Mouse (Mus musculus) limb, embryonic 14.5 days (tissue): ENCODE measurements around the gene Tas1r2. TPM values are rescaled to one million over a fixed set of nuclear protein-coding genes. Genes with fewer than 3 reads are reported as not detected.

Experiments used
- ATAC-seq: fragments of 200-750 bp; cut with Nextera tagmentation; 2 replicates; pipeline ENCODE4 v1.8.0; 2017; ENCODE audit warnings: low read depth, moderate number of reproducible peaks, moderate TSS enrichment; ENCODE audit not compliant: low FRiP score
- DNase-seq: peaks from one replicate; pipeline ENCODE4 v3.0.0-alpha.2; 2015; ENCODE audit warnings: low spot score
- H3K27ac ChIP-seq: fragments of 300-500 bp; sonication (generic); replicated peaks from 2 replicates; pipeline ENCODE4 v1.5.1; 2014; ENCODE audit warnings: low read depth, mild to moderate bottlenecking, low read length, moderate library complexity, mixed read lengths
- H3K27me3 ChIP-seq: fragments of 300-500 bp; sonication (generic); 2 replicates; pipeline ENCODE4 v1.6.1; 2014; ENCODE audit warnings: low read length, mixed read lengths; ENCODE audit not compliant: control insufficient read depth, insufficient read depth
- H3K36me3 ChIP-seq: fragments of 300-500 bp; sonication (generic); 2 replicates; pipeline ENCODE4 v1.6.1; 2014; ENCODE audit warnings: mild to moderate bottlenecking, low read length, moderate library complexity, mixed read lengths; ENCODE audit not compliant: control insufficient read depth, insufficient read depth
- H3K4me1 ChIP-seq: fragments of 300-500 bp; sonication (generic); 2 replicates; pipeline ENCODE4 v1.6.1; 2014; ENCODE audit warnings: antibody characterized with exemption, low read length, mixed read lengths; ENCODE audit not compliant: control insufficient read depth, insufficient read depth
- H3K4me2 ChIP-seq: fragments of 300-500 bp; sonication (generic); replicated peaks from 2 replicates; pipeline ENCODE4 v1.6.1; 2014; ENCODE audit warnings: low read depth, mild to moderate bottlenecking, low read length, moderate library complexity; ENCODE audit not compliant: severe bottlenecking
- H3K4me3 ChIP-seq: fragments of 300-500 bp; sonication (generic); replicated peaks from 2 replicates; pipeline ENCODE4 v1.5.1; 2014; ENCODE audit warnings: low read length
- H3K9ac ChIP-seq: fragments of 300-500 bp; sonication (generic); 2 replicates; pipeline ENCODE4 v1.6.1; 2014; ENCODE audit warnings: mild to moderate bottlenecking, low read depth, low read length, moderate library complexity; ENCODE audit not compliant: severe bottlenecking
- H3K9me3 ChIP-seq: fragments of 300-500 bp; sonication (generic); 2 replicates; pipeline ENCODE4 v1.6.1; 2016; ENCODE audit warnings: low read length; ENCODE audit not compliant: control insufficient read depth
- POLR2A ChIP-seq: fragments of 200-500 bp; IDR thresholded peaks from 2 replicates; pipeline ENCODE4 v1.8.0; 2012; ENCODE audit warnings: inconsistent platforms, mild to moderate bottlenecking, moderate library complexity, borderline replicate concordance; ENCODE audit not compliant: insufficient read depth, insufficient read length; ENCODE audit errors: extremely low read depth
- WGBS: fragments of 180-500 bp; shearing (Covaris S2); extraction: QIAGEN DNeasy Blood & Tissue Kit; methylation state at CpG from one replicate; pipeline ENCODE4 v1.1.7; 2014; 5-methylcytosine and 5-hydroxymethylcytosine counted together
- polyA plus RNA-seq, 2 experiments: library from polyadenylated mRNA; depleted of rRNA in 1 of 2; stranded (reverse) in 1 of 2; unstranded in 1 of 2; fragments of >200 nt; fragmentation: Nextera tagmentation in 1 of 2; extraction: Ambion mirVana in 1 of 2; gene quantifications; 2 replicates each; pipeline versions ENCODE4 v1.2.1 to v1.2.3; 2012 to 2014

Gene Tas1r2
- polyA plus RNA-seq, 2 experiments, result 0.04 TPM; not detected in 1

GRCm38 (mm10) chr4:139667632-139668031, 14.3 kb downstream of the Tas1r2 start:
- H3K9me3 ChIP-seq, result no peaks in the 10 kb centered on the region
- WGBS, result 73% methylated on average over 6 of the region's 6 CpGs
- no peaks in the 10 kb centered on the region for H3K36me3 ChIP-seq
- no peak overlapping the region for H3K27ac ChIP-seq
- DNase-seq, result no peak
- ATAC-seq, result no peak
- no peaks in the 10 kb centered on the region for H3K27me3 ChIP-seq
- H3K4me2 ChIP-seq, result no peak overlapping the region
- no peak overlapping the region for H3K4me3 ChIP-seq
- no peak for TF ChIP-seq POLR2A
- no peaks in the 10 kb centered on the region for H3K4me1 ChIP-seq
- no peak overlapping the region for H3K9ac ChIP-seq

GRCm38 (mm10) chr4:139669847-139670246, 16.5 kb downstream of the Tas1r2 start:
- H3K36me3 ChIP-seq, result no peaks in the 10 kb centered on the region
- DNase-seq (peak; percentile 66), ATAC-seq (no peak)
- TF ChIP-seq POLR2A, result no peak
- no peaks in the 10 kb centered on the region for H3K9me3 ChIP-seq
- H3K27ac ChIP-seq, result no peak overlapping the region
- WGBS, result 16% methylated on average over 6 of the region's 6 CpGs
- no peak overlapping the region for H3K4me2 ChIP-seq
- H3K4me1 ChIP-seq, result no peaks in the 10 kb centered on the region
- no peak overlapping the region for H3K9ac ChIP-seq
- H3K4me3 ChIP-seq, result no peak overlapping the region
- no peaks in the 10 kb centered on the region for H3K27me3 ChIP-seq

GRCm38 (mm10) chr4:139675696-139676095, 22.4 kb downstream of the Tas1r2 start:
- H3K4me1 ChIP-seq, result no peaks in the 10 kb centered on the region
- no peak for ATAC-seq
- 25% methylated on average over 9 of the region's 9 CpGs for WGBS

DNA sequence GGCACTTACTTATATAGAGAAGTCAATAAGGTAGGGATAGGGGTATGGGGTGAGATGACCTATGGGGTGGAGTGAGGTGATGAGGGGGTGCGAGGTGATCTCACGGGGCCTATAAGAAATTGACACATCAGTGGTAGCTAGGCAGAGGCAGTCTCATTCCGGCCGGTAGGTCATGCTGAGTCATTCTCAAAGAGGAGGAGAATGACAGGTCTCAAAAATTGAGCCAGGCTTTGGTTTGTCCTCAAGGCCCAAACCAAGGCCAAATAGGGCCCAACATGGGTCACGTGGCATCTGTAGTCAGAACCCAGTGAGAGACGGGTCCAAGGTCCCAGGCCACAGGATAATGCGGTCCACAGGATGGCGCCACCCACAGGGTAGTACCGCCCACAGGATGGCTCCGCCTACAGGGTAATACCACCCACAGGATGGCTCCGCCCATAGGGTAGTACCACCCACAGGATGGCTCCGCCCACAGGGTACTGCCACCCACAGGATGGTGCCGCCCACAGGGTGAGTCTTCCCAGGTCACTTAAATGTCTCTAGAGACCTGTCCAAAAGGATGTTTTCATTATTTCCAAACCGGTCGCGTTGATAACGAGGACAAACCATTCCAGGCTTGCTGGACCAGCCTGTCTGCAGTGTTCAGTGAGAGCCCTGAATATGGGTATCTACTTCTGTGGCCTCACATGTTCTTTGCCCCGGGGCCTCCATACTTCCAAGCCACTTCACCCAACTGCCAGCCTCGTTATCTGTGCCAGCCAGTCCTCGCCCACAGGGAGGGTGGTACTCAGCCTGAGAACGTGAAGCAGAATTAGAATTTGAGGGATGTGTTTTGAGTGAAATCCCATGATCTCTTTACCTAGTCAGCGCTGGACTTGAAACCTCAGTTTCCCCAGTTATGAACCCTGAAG, 30.6 kb downstream of the Tas1r2 start:
- no peak overlapping the region for H3K4me3 ChIP-seq
- H3K4me2 ChIP-seq, result no peak overlapping the region
- DNase-seq, result no peak
- H3K4me1 ChIP-seq, result no peaks in the 10 kb centered on the region
- no peaks in the 10 kb centered on the region for H3K36me3 ChIP-seq
- no peak overlapping the region for H3K27ac ChIP-seq
- H3K9ac ChIP-seq, result no peak overlapping the region
- no peaks in the 10 kb centered on the region for H3K27me3 ChIP-seq
- 78% methylated on average over 22 of the region's 22 CpGs for WGBS
- H3K9me3 ChIP-seq, result no peaks in the 10 kb centered on the region
- 0 out of 2 replicates have a peak, but pooled peaks have one; percentile 5 for ATAC-seq
- no peak for TF ChIP-seq POLR2A

More at GRCm38 (mm10) chr4:139675696-139676095, 22.4 kb downstream of the Tas1r2 start:
- peaks cover 3% of the 10 kb centered on the region; the same call in 1 of the 2 replicates for H3K9me3 ChIP-seq
- no peak overlapping the region for H3K4me2 ChIP-seq
- H3K9ac ChIP-seq, result no peak overlapping the region
- no peak for DNase-seq
- H3K4me3 ChIP-seq, result no peak overlapping the region
- no peaks in the 10 kb centered on the region for H3K27me3 ChIP-seq
- no peak overlapping the region for H3K27ac ChIP-seq
- no peak for TF ChIP-seq POLR2A
- H3K36me3 ChIP-seq, result no peaks in the 10 kb centered on the region

- Histone ChIP-seq H3K36me3 (no peaks in the 10 kb centered on the region), H3K4me3 (no peak overlapping the region), H3K9me3 (no peaks in the 10 kb centered on the region), H3K27me3 (no peaks in the 10 kb centered on the region), H3K4me2 (no peak overlapping the region), H3K4me1 (peaks cover 2% of the 10 kb centered on the region; the same call in 1 of the 2 replicates), H3K9ac (no peak overlapping the region), H3K27ac (no peak overlapping the region)
- ATAC-seq (peak; percentile 16; the same call in 1 of the 2 replicates), DNase-seq (no peak)
- WGBS, result 4% methylated on average over 3 of the region's 3 CpGs
- no peak for TF ChIP-seq POLR2A
These were observed 31.3 kb downstream of the Tas1r2 start for GRCm38 (mm10) chr4:139684639-139685017.
